10 mouse cellular contexts compared by ENCODE assay signal in genomic region chr8:120441637-120442036, GRCm38 (mm10).
DNase-seq lines count a peak whose midpoint lies in the region; ATAC-seq lines count a peak whose summit lies in the region.
"Had no signal": no experiment of that assay in that cellular context is flagged by ENCODE, and none has a peak within 500 bp of the region (broad histone marks: within the 10 kb centered on the region; RNA-seq: fewer than 3 reads in every experiment).

No protein-coding gene starts in this region.

- H3K36me3 ChIP-seq in neural tube, embryonic 11.5 days (ENCODE audit: control insufficient read depth, insufficient read depth, low read length): no peaks in the 10 kb centered on the region; the same call in 1 of the 2 replicates
- H3K36me3 ChIP-seq in liver, embryonic 13.5 days: no peaks in the 10 kb centered on the region
- H3K36me3 ChIP-seq: limb, embryonic 15.5 days had no signal

- no peak overlapping the region for H3K4me2 ChIP-seq in neural tube, embryonic 11.5 days (ENCODE audit: low read depth)
- no peak overlapping the region for H3K4me2 ChIP-seq in liver, embryonic 13.5 days
- H3K4me2 ChIP-seq: limb, embryonic 15.5 days had no signal

- H3K9ac ChIP-seq in neural tube, embryonic 11.5 days (ENCODE audit: low read length): no peak overlapping the region
- no peak overlapping the region for H3K9ac ChIP-seq in liver, embryonic 13.5 days
- H3K9ac ChIP-seq: limb, embryonic 15.5 days had no signal

- H3K4me1 ChIP-seq in neural tube, embryonic 11.5 days (ENCODE audit: control insufficient read depth, insufficient read depth, low read length): peaks cover 55% of the 10 kb centered on the region
- H3K4me1 ChIP-seq in liver, embryonic 13.5 days (replicated peaks): peaks cover 66% of the 10 kb centered on the region

- no peak for ATAC-seq in neural tube, embryonic 11.5 days (ENCODE audit: insufficient read depth, low FRiP score, low TSS enrichment)
- peak; percentile 37 for ATAC-seq in liver, embryonic 13.5 days (ENCODE audit: low read depth)

- no peak overlapping the region for H3K4me3 ChIP-seq in neural tube, embryonic 11.5 days (ENCODE audit: low read depth, low read length)
- H3K4me3 ChIP-seq in liver, embryonic 13.5 days (replicated peaks): no peak overlapping the region
- H3K4me3 ChIP-seq: limb, embryonic 15.5 days had no signal

- intact Hi-C loops in left cerebral cortex, postnatal 4 days (cut with DNase I): no loop called here

- peak overlapping the region; percentile 49; the same call in 1 of the 2 replicates for H3K27ac ChIP-seq in neural tube, embryonic 11.5 days (ENCODE audit: low read depth, low read length)
- H3K27ac ChIP-seq in liver, embryonic 13.5 days: no peak overlapping the region
- H3K27ac ChIP-seq: limb, embryonic 15.5 days had no signal

- 89% methylated on average over 6 of the region's 6 CpGs for WGBS in neural tube, embryonic 11.5 days
- WGBS in liver, embryonic 13.5 days (ENCODE audit: insufficient replicate concordance): 51% methylated on average over 6 of the region's 6 CpGs

- H3K9me3 ChIP-seq in neural tube, embryonic 11.5 days (ENCODE audit: control insufficient read depth, low read length): no peaks in the 10 kb centered on the region
- no peaks in the 10 kb centered on the region for H3K9me3 ChIP-seq in liver, embryonic 13.5 days (replicated peaks)
- H3K9me3 ChIP-seq: limb, embryonic 15.5 days had no signal

- no peaks in the 10 kb centered on the region for H3K27me3 ChIP-seq in neural tube, embryonic 11.5 days (ENCODE audit: control insufficient read depth, insufficient read depth, low read length)
- peaks cover 48% of the 10 kb centered on the region for H3K27me3 ChIP-seq in liver, embryonic 13.5 days

- DNase-seq in kidney, adult 18-20 months: peak; percentile 64
- no peak for DNase-seq in kidney, postnatal 4 days
- no peak for DNase-seq in neural tube, embryonic 11.5 days (ENCODE audit: low spot score)
- no peak for DNase-seq in neural tube, embryonic 10.5 days (ENCODE audit: extremely low spot score, low spot score)
- no peak for DNase-seq in liver, embryonic 13.5 days
- no peak for DNase-seq in frontal cortex, postnatal 14 days (ENCODE audit: low spot score in 2 of 2)
- no peak for DNase-seq in left cerebral cortex, postnatal 4 days
- DNase-seq in cerebellum, adult 9-10 months: no peak
- DNase-seq: right cerebral cortex, postnatal 14 days had no signal
